Mouse (Mus musculus) embryonic facial prominence, embryonic 15.5 days (tissue): ENCODE data around the gene Nr2c1. TPM values are rescaled to one million over a fixed set of nuclear protein-coding genes. Genes with fewer than 3 reads are reported as not detected.

Experiments used
- ATAC-seq: fragments of 200-750 bp; cut with Nextera tagmentation; 2 replicates; pipeline ENCODE4 v1.8.0; 2017; ENCODE audit warnings: low read depth, moderate TSS enrichment; ENCODE audit not compliant: insufficient number of reproducible peaks, low FRiP score, low TSS enrichment
- H3K27ac ChIP-seq: fragments of 300-500 bp; sonication (generic); replicated peaks from 2 replicates; pipeline ENCODE4 v1.5.1; 2015; ENCODE audit warnings: mild to moderate bottlenecking, inconsistent platforms
- H3K27me3 ChIP-seq: fragments of 300-500 bp; sonication (generic); 2 replicates; pipeline ENCODE4 v1.6.1; 2015; ENCODE audit warnings: inconsistent platforms
- H3K36me3 ChIP-seq: fragments of 300-500 bp; sonication (generic); 2 replicates; pipeline ENCODE4 v1.6.1; 2015; ENCODE audit warnings: mild to moderate bottlenecking, inconsistent platforms
- H3K4me1 ChIP-seq: fragments of 300-500 bp; sonication (generic); 2 replicates; pipeline ENCODE4 v1.6.1; 2015; ENCODE audit warnings: inconsistent platforms
- H3K4me2 ChIP-seq: fragments of 300-500 bp; sonication (generic); replicated peaks from 2 replicates; pipeline ENCODE4 v1.6.1; 2015; ENCODE audit warnings: mild to moderate bottlenecking, inconsistent platforms
- H3K4me3 ChIP-seq: fragments of 300-500 bp; sonication (generic); replicated peaks from 2 replicates; pipeline ENCODE4 v1.5.1; 2015; ENCODE audit warnings: mild to moderate bottlenecking, inconsistent platforms
- H3K9ac ChIP-seq: fragments of 300-500 bp; sonication (generic); 2 replicates; pipeline ENCODE4 v1.6.1; 2015; ENCODE audit warnings: inconsistent platforms
- H3K9me3 ChIP-seq: fragments of 300-500 bp; sonication (generic); replicated peaks from 2 replicates; pipeline ENCODE4 v1.6.1; 2016; ENCODE audit warnings: inconsistent platforms
- WGBS: fragments of 180-500 bp; shearing (Covaris S2); methylation state at CpG from one replicate; pipeline ENCODE4 v1.1.7; 2015; 5-methylcytosine and 5-hydroxymethylcytosine counted together
- polyA plus RNA-seq: library from polyadenylated mRNA; unstranded; fragments of >200 nt; fragmentation: Nextera tagmentation; extraction: Ambion mirVana; gene quantifications from 2 replicates; pipeline ENCODE4 v1.2.1, GENCODE M21; 2015

Gene Nr2c1
- 7.8 and 8.1 TPM in 2 replicates for polyA plus RNA-seq

GRCm38 (mm10) chr10:94147756-94148531, at the start of gene Nr2c1:
TSS of gene Nr2c1 (plus strand) at chr10:94148023.
- H3K4me3 ChIP-seq, result peak within 1 kb of the TSS; percentile 86
- peak; percentile 91 for ATAC-seq
- no peaks in the 10 kb centered on the region for H3K36me3 ChIP-seq
- no peaks in the 10 kb centered on the region for H3K27me3 ChIP-seq
- peaks cover 24% of the 10 kb centered on the region for H3K4me1 ChIP-seq
- peak within 1 kb of the TSS; percentile 88 for H3K9ac ChIP-seq
- H3K9me3 ChIP-seq, result no peaks in the 10 kb centered on the region
- peak within 1 kb of the TSS; percentile 71 for H3K4me2 ChIP-seq
- under 1% methylated on average over 64 of the region's 64 CpGs for WGBS
- peak within 1 kb of the TSS; percentile 83 for H3K27ac ChIP-seq

GRCm38 (mm10) chr10:94098100-94098499, 49.7 kb upstream of the Nr2c1 start:
- H3K4me2 ChIP-seq, result no peak overlapping the region
- no peak overlapping the region for H3K27ac ChIP-seq
- no peaks in the 10 kb centered on the region for H3K36me3 ChIP-seq
- no peak for ATAC-seq
- 83% methylated on average over 3 of the region's 3 CpGs for WGBS
- no peak overlapping the region for H3K4me3 ChIP-seq
- peaks cover 14% of the 10 kb centered on the region; the same call in 1 of the 2 replicates for H3K4me1 ChIP-seq
- H3K9ac ChIP-seq, result no peak overlapping the region
- no peaks in the 10 kb centered on the region for H3K27me3 ChIP-seq
- no peaks in the 10 kb centered on the region for H3K9me3 ChIP-seq

GRCm38 (mm10) chr10:94105498-94105897, 42.3 kb upstream of the Nr2c1 start:
- ATAC-seq, result no peak
- no peak overlapping the region for H3K4me2 ChIP-seq
- no peaks in the 10 kb centered on the region; the same call in 1 of the 2 replicates for H3K4me1 ChIP-seq
- 89% methylated on average over 10 of the region's 10 CpGs for WGBS
- H3K36me3 ChIP-seq, result 0 out of 2 replicates have a peak, but pooled peaks cover 5% of the 10 kb centered on the region
- H3K9ac ChIP-seq, result no peak overlapping the region
- no peak overlapping the region for H3K4me3 ChIP-seq
- no peak overlapping the region for H3K27ac ChIP-seq
- no peaks in the 10 kb centered on the region for H3K9me3 ChIP-seq
- no peaks in the 10 kb centered on the region for H3K27me3 ChIP-seq

- ATAC-seq, result no peak
- Histone ChIP-seq H3K9ac (no peak overlapping the region), H3K4me3 (no peak overlapping the region), H3K27me3 (no peaks in the 10 kb centered on the region), H3K36me3 (0 out of 2 replicates have a peak, but pooled peaks cover 5% of the 10 kb centered on the region), H3K27ac (no peak overlapping the region), H3K4me2 (no peak overlapping the region), H3K4me1 (peaks cover 4% of the 10 kb centered on the region), H3K9me3 (no peaks in the 10 kb centered on the region)
- WGBS, result 64% methylated on average over 4 of the region's 4 CpGs
Measured at GRCm38 (mm10) chr10:94107168-94107567, 40.7 kb upstream of the Nr2c1 start.

GRCm38 (mm10) chr10:94107607-94108006, 40.2 kb upstream of the Nr2c1 start:
- no peaks in the 10 kb centered on the region for H3K27me3 ChIP-seq
- H3K4me3 ChIP-seq, result no peak overlapping the region
- 88% methylated on average over 7 of the region's 7 CpGs for WGBS
- 0 out of 2 replicates have a peak, but pooled peaks cover 5% of the 10 kb centered on the region for H3K36me3 ChIP-seq
- H3K4me2 ChIP-seq, result no peak overlapping the region
- ATAC-seq, result no peak
- no peak overlapping the region for H3K9ac ChIP-seq
- H3K27ac ChIP-seq, result no peak overlapping the region
- no peaks in the 10 kb centered on the region for H3K9me3 ChIP-seq
- H3K4me1 ChIP-seq, result peaks cover 4% of the 10 kb centered on the region

- no peaks in the 10 kb centered on the region for H3K9me3 ChIP-seq
- no peaks in the 10 kb centered on the region for H3K27me3 ChIP-seq
- H3K36me3 ChIP-seq, result 0 out of 2 replicates have a peak, but pooled peaks cover 5% of the 10 kb centered on the region
- H3K4me1 ChIP-seq, result peaks cover 4% of the 10 kb centered on the region
- H3K4me3 ChIP-seq, result no peak overlapping the region
- no peak overlapping the region for H3K9ac ChIP-seq
- H3K27ac ChIP-seq, result no peak overlapping the region
- ATAC-seq, result no peak
- H3K4me2 ChIP-seq, result no peak overlapping the region
- 85% methylated on average over 6 of the region's 6 CpGs for WGBS
Measured at GRCm38 (mm10) chr10:94108791-94109190, 39.0 kb upstream of the Nr2c1 start.

- 30% methylated on average over 9 of the region's 9 CpGs for WGBS
- H3K9ac ChIP-seq, result no peak overlapping the region
- no peaks in the 10 kb centered on the region for H3K9me3 ChIP-seq
- no peaks in the 10 kb centered on the region for H3K27me3 ChIP-seq
- no peak for ATAC-seq
- H3K36me3 ChIP-seq, result 0 out of 2 replicates have a peak, but pooled peaks cover under 1% of the 10 kb centered on the region
- H3K4me1 ChIP-seq, result peaks cover 6% of the 10 kb centered on the region
- H3K4me2 ChIP-seq, result no peak overlapping the region
- no peak overlapping the region for H3K4me3 ChIP-seq
- H3K27ac ChIP-seq, result no peak overlapping the region
Measured at GRCm38 (mm10) chr10:94110834-94111754, 36.7 kb upstream of the Nr2c1 start.

- Histone ChIP-seq H3K27ac (no peak overlapping the region), H3K9me3 (no peaks in the 10 kb centered on the region), H3K27me3 (no peaks in the 10 kb centered on the region), H3K4me3 (no peak overlapping the region), H3K4me2 (no peak overlapping the region), H3K4me1 (peaks cover 8% of the 10 kb centered on the region), H3K9ac (no peak overlapping the region), H3K36me3 (no peaks in the 10 kb centered on the region)
- 76% methylated on average over 3 of the region's 3 CpGs for WGBS
- ATAC-seq, result no peak
Measured at GRCm38 (mm10) chr10:94112207-94112606, 35.6 kb upstream of the Nr2c1 start.

- no peaks in the 10 kb centered on the region for H3K9me3 ChIP-seq
- H3K27me3 ChIP-seq, result no peaks in the 10 kb centered on the region
- no peak overlapping the region for H3K4me3 ChIP-seq
- WGBS, result 28% methylated on average over 6 of the region's 6 CpGs
- H3K4me2 ChIP-seq, result 0 out of 2 replicates have a peak overlapping the region, but pooled peaks have one; percentile 12
- no peak for ATAC-seq
- H3K27ac ChIP-seq, result no peak overlapping the region
- H3K36me3 ChIP-seq, result no peaks in the 10 kb centered on the region
- no peak overlapping the region for H3K9ac ChIP-seq
- peaks cover 5% of the 10 kb centered on the region for H3K4me1 ChIP-seq
Measured at GRCm38 (mm10) chr10:94115893-94116599, 31.8 kb upstream of the Nr2c1 start.

- Histone ChIP-seq H3K27me3 (no peaks in the 10 kb centered on the region), H3K4me2 (no peak overlapping the region), H3K4me1 (peaks cover 4% of the 10 kb centered on the region), H3K36me3 (no peaks in the 10 kb centered on the region), H3K9me3 (no peaks in the 10 kb centered on the region), H3K27ac (no peak overlapping the region), H3K4me3 (no peak overlapping the region), H3K9ac (no peak overlapping the region)
- ATAC-seq, result no peak
- WGBS, result 54% methylated on average over 12 of the region's 12 CpGs
Measured at GRCm38 (mm10) chr10:94116781-94117340, 31.0 kb upstream of the Nr2c1 start.
